Mouse (Mus musculus): ENCODE data around the gene Schip1. TPM values are rescaled to one million over a fixed set of nuclear protein-coding genes. Genes with fewer than 3 reads are reported as not detected.

Gene Schip1
- polyA plus RNA-seq, 1 experiment from 2014 or later = 86.4 TPM

DNA sequence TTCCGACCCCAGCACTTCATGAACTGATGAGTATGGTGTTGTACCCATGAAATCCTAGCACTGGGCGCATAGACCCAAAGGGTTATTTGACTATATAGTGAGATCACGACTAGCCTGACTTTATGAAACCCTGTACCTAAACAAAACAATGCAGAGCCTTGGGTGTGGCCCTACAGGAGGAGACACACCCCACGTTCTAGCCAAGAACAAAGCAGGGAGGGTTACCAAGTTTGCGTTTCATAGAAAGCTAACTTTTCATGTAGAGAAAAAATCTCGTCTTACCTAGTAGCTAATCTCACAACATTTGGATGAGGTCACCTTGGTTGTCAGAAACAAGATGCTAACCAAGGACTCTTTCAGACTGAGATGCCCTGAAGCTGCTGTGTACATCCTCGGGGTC is 411.7 kb downstream of the Schip1 start:
- Histone ChIP-seq H3K9me3 (no peaks in the 10 kb centered on the region), H3K4me3 (no peak overlapping the region), H3K27me3 (ENCODE audit: insufficient read depth, poor library complexity, severe bottlenecking) (peaks cover 37% of the 10 kb centered on the region), H3K27ac (no peak overlapping the region), H3K4me1 (replicated peaks) (peaks cover 11% of the 10 kb centered on the region), H3K36me3 (no peaks in the 10 kb centered on the region)
- DNase-seq (ENCODE audit: low spot score) = no peak
- WGBS = 87% methylated on average over 7 of the region's 7 CpGs

DNA sequence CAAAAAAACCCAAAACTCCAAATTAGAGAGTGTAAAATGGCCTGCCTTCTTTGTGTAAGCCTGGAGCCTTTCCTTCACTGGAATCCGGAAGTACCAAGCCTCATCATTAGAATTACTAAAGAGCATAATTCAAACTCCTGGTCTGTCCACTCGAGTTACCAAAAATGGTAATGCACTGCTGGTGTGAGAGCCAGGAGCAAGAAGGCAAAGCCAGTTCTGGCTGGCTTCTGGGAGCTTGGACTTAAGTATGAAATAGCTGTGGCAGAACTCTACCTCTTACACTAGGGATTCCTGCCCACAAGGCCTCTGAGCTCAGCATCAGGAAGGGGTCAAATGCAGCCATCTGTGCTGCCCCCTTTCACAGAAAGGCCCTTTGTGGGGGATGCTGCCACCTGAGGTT is 412.9 kb downstream of the Schip1 start:
- Histone ChIP-seq H3K4me3 (no peak overlapping the region), H3K9me3 (no peaks in the 10 kb centered on the region), H3K36me3 (no peaks in the 10 kb centered on the region), H3K4me1 (replicated peaks) (peaks cover 11% of the 10 kb centered on the region), H3K27ac (no peak overlapping the region), H3K27me3 (ENCODE audit: insufficient read depth, poor library complexity, severe bottlenecking) (peaks cover 31% of the 10 kb centered on the region)
- 40% methylated on average over 2 of the region's 2 CpGs for WGBS
- peak; percentile 48 for DNase-seq (ENCODE audit: low spot score)

DNA sequence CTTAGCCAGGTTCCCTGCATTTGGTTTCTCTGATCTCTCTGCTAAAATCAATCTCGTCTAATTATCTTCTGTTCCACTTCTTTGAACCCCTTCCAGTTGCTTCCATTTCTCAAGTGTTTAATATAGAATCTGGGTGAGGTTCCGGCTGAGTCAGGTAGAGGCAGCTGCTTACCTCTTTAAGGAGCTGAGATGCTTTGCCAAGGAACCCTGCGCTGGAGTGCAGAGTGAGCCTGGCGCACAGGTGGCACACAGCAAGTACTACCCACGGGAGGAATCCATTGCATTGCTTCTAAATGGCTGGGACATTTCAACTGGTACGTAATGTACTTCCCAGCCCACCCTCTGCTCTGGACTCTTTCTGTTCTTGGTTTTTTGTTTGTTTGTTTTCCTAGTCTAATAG is 414.7 kb downstream of the Schip1 start:
- Histone ChIP-seq H3K9me3 (no peaks in the 10 kb centered on the region), H3K4me3 (no peak overlapping the region), H3K36me3 (no peaks in the 10 kb centered on the region), H3K4me1 (replicated peaks) (peaks cover 11% of the 10 kb centered on the region), H3K27me3 (ENCODE audit: insufficient read depth, poor library complexity, severe bottlenecking) (peaks cover 31% of the 10 kb centered on the region), H3K27ac (no peak overlapping the region)
- 92% methylated on average over 6 of the region's 6 CpGs for WGBS
- no peak for DNase-seq (ENCODE audit: low spot score)

DNA sequence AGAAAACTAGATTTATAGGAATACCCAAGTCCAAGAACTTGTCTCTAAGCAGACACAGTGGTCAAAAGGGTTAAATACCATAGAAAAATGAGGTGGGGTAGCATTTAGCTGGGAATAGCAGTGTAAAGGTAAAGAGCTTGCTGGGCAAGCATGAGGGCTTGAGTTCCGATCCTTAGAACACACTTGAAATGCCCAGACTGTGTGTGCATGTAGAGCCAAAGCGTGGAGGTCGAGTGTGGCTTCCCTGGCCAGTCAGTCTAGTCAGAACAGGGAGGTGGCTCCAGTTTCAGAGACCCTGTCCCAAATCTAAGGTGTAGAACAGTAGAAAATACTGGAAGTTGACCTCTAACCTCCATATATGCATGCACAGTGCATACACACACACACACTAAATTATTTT is 418.9 kb downstream of the Schip1 start:
- H3K9me3 ChIP-seq = no peaks in the 10 kb centered on the region
- no peak overlapping the region for H3K27ac ChIP-seq
- H3K27me3 ChIP-seq (ENCODE audit: insufficient read depth, poor library complexity, severe bottlenecking) = peaks cover 18% of the 10 kb centered on the region
- DNase-seq (ENCODE audit: low spot score) = no peak
- no peaks in the 10 kb centered on the region for H3K36me3 ChIP-seq
- no peak overlapping the region for H3K4me3 ChIP-seq
- 85% methylated on average over 3 of the region's 3 CpGs for WGBS
- 0 out of 2 replicates have a peak, but pooled peaks cover 3% of the 10 kb centered on the region for H3K4me1 ChIP-seq (replicated peaks)

DNA sequence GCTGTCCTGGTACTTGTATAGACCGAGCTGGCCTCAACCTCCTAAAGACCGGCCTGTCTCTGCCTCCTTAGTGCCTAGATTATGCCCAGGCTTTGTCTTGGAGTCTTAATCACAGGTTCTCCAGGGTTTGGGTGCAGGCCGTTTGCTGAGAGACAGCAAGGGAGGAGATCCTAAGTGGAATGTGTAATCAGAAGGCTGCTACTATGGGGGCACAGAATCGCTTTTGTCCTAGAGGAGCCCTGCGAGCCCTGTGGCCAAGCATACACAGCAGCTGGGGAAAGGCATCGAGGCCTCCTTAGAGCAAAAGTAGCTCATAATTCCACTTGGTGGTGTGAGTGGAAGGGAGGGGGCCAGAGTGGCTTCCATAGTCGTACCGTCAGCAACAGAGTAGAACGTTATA is 419.4 kb downstream of the Schip1 start:
- 87% methylated on average over 9 of the region's 9 CpGs for WGBS
- H3K36me3 ChIP-seq = no peaks in the 10 kb centered on the region
- H3K4me1 ChIP-seq (replicated peaks) = 0 out of 2 replicates have a peak, but pooled peaks cover 3% of the 10 kb centered on the region
- H3K9me3 ChIP-seq = no peaks in the 10 kb centered on the region
- H3K27me3 ChIP-seq (ENCODE audit: insufficient read depth, poor library complexity, severe bottlenecking) = peaks cover 13% of the 10 kb centered on the region
- no peak overlapping the region for H3K27ac ChIP-seq
- no peak for DNase-seq (ENCODE audit: low spot score)
- no peak overlapping the region for H3K4me3 ChIP-seq

DNA sequence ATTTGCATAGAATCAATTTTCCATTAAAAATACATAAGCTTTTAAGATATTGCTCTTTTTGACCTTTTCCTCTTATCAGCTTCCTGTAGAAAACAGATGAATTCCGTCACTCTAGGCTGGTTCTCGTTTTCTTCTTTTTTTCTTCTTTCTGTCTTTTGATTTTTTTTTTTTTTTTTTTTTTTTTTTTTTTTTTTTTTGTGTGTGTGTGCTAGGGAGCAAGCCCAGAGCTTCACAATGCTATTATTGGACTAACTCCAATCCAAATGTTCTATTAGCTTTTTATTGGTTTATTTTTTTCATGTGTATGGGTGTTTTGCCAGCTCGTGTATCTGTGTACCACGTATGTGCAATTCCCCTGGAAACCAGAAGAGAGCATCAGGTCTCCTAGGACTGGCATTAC is 420.0 kb downstream of the Schip1 start:
- Histone ChIP-seq H3K4me1 (replicated peaks) (0 out of 2 replicates have a peak, but pooled peaks cover 3% of the 10 kb centered on the region), H3K27me3 (ENCODE audit: insufficient read depth, poor library complexity, severe bottlenecking) (peaks cover 10% of the 10 kb centered on the region; the same call in 1 of the 2 replicates), H3K9me3 (no peaks in the 10 kb centered on the region), H3K4me3 (no peak overlapping the region), H3K36me3 (no peaks in the 10 kb centered on the region), H3K27ac (no peak overlapping the region)
- DNase-seq (ENCODE audit: low spot score) = no peak
- 93% methylated on average over 4 of the region's 4 CpGs for WGBS

DNA sequence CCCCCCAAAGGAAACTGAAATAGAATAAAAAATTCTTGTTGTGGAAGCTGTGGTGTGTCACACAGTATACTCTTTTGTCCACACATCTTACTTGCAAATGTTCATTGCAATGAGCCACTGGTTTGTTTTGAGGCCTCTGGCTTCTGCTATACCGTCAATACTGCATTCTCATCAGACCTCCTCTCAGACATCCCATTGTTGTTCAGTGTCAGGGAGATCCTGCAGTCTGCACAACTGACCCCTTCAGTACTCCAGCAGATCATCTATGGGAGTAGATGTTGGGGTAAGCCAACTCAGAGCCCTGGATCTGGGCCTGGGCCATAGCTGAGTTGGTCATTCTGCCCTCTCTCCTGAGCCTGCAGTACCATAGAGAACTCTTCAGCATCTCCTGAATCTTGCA is 423.0 kb downstream of the Schip1 start:
- DNase-seq (ENCODE audit: low spot score) = no peak
- H3K36me3 ChIP-seq = no peaks in the 10 kb centered on the region
- H3K4me1 ChIP-seq (replicated peaks) = peaks cover 13% of the 10 kb centered on the region
- H3K4me3 ChIP-seq = no peak overlapping the region
- H3K9me3 ChIP-seq = no peaks in the 10 kb centered on the region
- peaks cover 17% of the 10 kb centered on the region for H3K27me3 ChIP-seq (ENCODE audit: insufficient read depth, poor library complexity, severe bottlenecking)
- H3K27ac ChIP-seq = no peak overlapping the region
- 62% methylated on average over 1 of the region's 1 CpGs for WGBS

DNA sequence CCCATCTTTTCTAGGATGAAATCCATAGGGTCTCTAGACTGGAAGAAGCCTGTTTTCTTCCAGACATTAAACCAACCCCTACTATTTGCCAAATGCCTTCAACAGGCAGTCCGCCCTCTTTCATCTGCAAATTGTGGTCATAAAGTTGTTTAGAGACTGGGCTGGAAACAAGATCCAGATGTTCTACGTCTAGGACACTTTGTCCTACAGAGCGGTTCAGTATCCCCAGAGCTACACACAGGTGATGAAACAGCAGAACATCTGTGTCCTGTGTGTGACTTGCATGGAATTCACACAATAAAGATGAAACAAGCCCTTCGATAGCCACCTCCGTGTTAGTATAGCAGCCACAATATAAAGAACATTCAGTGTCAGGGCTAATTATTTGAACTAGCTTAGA is 423.7 kb downstream of the Schip1 start:
- H3K27ac ChIP-seq = no peak overlapping the region
- no peak overlapping the region for H3K4me3 ChIP-seq
- DNase-seq (ENCODE audit: low spot score) = no peak
- peaks cover 20% of the 10 kb centered on the region for H3K4me1 ChIP-seq (replicated peaks)
- WGBS = 79% methylated on average over 5 of the region's 5 CpGs
- peaks cover 24% of the 10 kb centered on the region for H3K27me3 ChIP-seq (ENCODE audit: insufficient read depth, poor library complexity, severe bottlenecking)
- no peaks in the 10 kb centered on the region for H3K36me3 ChIP-seq
- no peaks in the 10 kb centered on the region for H3K9me3 ChIP-seq

DNA sequence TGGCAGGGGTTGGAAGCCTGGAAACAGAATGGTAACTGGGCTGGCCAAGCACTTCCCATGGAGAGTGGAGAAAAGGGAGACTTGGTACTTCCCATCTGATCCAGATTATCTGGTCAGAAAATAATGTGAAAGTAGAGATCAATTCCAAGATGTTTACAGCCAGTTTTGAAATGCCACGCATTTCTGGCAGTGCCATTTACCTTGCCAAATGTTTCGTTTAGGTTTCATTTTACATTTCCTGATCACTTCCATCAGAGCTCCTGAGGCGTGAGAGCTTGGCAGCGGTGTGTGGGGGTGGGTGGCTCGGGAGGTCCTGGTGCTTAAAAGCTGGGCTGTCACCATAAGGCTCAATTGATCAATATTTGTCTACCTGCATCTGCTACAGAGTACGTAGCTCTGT is 426.9 kb downstream of the Schip1 start:
- no peaks in the 10 kb centered on the region for H3K9me3 ChIP-seq
- H3K4me1 ChIP-seq (replicated peaks) = peaks cover 46% of the 10 kb centered on the region
- no peaks in the 10 kb centered on the region for H3K36me3 ChIP-seq
- WGBS = 68% methylated on average over 6 of the region's 6 CpGs
- peaks cover 28% of the 10 kb centered on the region for H3K27me3 ChIP-seq (ENCODE audit: insufficient read depth, poor library complexity, severe bottlenecking)
- H3K27ac ChIP-seq = no peak overlapping the region
- H3K4me3 ChIP-seq = no peak overlapping the region
- DNase-seq (ENCODE audit: low spot score) = no peak

DNA sequence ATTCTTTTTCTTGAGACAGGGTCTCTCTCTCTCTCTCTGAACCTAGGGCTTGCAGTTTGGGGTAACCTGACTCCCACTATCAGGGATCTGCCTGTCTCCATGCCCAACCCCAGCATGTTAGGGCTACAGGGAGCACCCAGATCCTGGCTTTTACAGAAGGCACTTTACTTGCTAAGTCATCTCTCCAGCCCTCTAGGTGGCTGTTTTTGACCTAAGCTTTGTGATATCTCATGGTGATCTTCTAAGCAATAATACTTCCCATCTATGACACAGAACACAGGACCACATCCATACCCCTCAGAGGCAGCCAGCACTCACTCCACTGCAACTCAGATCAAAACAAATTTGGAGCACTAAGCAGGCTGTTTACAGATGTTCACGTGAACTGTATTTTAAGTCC is 427.5 kb downstream of the Schip1 start:
- Histone ChIP-seq H3K4me1 (replicated peaks) (peaks cover 48% of the 10 kb centered on the region), H3K27ac (0 out of 2 replicates have a peak overlapping the region, but pooled peaks have one; percentile 8)

DNA sequence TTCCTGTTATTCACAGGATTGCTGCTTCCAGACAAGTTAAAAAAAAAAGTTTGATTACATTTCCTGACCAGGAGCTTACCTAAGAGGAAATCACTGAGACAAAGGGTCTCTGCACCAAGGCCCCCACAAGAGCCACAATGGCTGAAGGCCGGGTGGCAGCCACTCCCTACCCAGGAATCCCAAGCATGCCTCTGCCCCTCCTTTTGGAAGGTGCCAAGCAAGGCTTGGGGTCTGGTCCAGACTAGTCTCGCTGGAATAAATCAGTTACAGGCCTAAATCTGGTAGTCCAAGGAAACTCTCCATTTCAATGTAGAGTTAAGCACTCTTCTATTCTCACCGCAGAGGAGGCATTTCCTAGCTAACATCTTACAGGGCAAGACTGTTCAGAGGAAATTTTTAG is 427.9 kb downstream of the Schip1 start:
- H3K4me3 ChIP-seq = peak overlapping the region; percentile 79; the same call in 1 of the 2 replicates
- H3K27ac ChIP-seq = 0 out of 2 replicates have a peak overlapping the region, but pooled peaks have one; percentile 8

More for the DNA sequence above, 427.5 kb downstream of the Schip1 start:
- no peak for DNase-seq (ENCODE audit: low spot score)
- H3K27me3 ChIP-seq (ENCODE audit: insufficient read depth, poor library complexity, severe bottlenecking) = peaks cover 29% of the 10 kb centered on the region
- H3K9me3 ChIP-seq = no peaks in the 10 kb centered on the region
- WGBS = 51% methylated on average over 1 of the region's 1 CpGs
- H3K4me3 ChIP-seq = no peak overlapping the region
- H3K36me3 ChIP-seq = no peaks in the 10 kb centered on the region

DNA sequence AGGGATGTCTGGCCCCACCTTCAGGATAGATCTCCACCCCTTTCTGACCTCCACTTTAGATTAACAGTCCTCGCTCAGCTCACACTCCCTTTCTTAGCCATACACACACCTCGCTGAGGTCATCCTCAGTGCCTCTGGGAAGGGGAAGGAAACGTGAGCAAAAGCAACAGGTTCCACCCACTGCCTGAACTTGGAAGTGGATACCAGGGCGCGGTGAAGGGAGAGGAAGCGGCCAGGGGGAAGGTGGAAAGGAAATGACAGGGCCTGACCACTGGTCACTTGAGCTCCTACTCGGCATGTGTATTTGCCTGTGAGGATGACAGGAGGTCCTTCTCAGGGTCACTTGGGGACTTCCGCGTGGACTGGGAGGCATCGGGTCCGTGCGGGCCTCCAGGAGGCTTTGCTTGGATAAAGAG is 428.6 kb downstream of the Schip1 start:
- DNase-seq (ENCODE audit: low spot score) = no peak
- H3K4me1 ChIP-seq (replicated peaks) = peaks cover 45% of the 10 kb centered on the region
- no peaks in the 10 kb centered on the region for H3K36me3 ChIP-seq
- peak overlapping the region; percentile 79 for H3K4me3 ChIP-seq
- H3K9me3 ChIP-seq = no peaks in the 10 kb centered on the region
- peak overlapping the region; percentile 91 for H3K27ac ChIP-seq
- H3K27me3 ChIP-seq (ENCODE audit: insufficient read depth, poor library complexity, severe bottlenecking) = peaks cover 29% of the 10 kb centered on the region
- 0% methylated on average over 12 of the region's 12 CpGs for WGBS

More for the DNA sequence above, 427.9 kb downstream of the Schip1 start:
- Histone ChIP-seq H3K9me3 (no peaks in the 10 kb centered on the region), H3K4me1 (replicated peaks) (peaks cover 48% of the 10 kb centered on the region), H3K27me3 (ENCODE audit: insufficient read depth, poor library complexity, severe bottlenecking) (peaks cover 29% of the 10 kb centered on the region), H3K36me3 (no peaks in the 10 kb centered on the region)
- 25% methylated on average over 3 of the region's 3 CpGs for WGBS
- no peak for DNase-seq (ENCODE audit: low spot score)

DNA sequence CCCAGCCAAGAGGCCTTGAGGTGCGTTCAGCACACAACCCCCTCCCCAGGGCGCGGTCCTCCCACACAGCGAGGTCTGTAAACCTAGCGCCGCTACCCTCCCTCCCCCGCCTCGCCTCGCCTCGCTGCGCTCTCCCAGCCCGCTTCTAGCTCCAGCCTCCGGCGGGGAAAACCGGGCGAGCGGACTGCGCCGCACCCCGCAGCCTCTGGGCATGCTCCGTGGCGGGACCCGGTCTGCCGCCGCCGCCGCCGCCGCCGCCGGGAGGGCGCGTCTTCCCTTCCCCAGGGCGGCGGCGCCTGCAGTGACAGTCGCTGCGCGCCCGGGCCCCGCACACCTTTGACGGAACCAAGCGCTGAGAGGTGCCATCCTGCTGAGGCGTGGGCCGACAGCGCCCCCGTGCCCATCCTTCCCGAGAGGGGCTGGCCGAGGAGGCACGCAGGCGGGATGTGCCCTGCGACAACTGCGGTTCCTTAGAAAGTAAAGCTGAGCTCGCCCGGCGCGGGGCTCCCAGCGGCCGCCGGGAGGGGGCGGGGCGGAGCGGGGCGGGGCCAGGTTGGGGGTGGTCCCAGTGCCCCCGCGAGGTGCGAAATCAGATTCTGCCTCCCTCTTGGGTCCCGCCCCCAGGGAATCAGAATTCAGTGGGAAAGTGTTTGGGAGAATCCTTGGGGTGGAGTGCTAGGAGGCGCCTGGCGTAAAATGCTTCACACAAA is 429.1 kb downstream of the Schip1 start:
- Histone ChIP-seq H3K4me3 (peak overlapping the region; percentile 79), H3K36me3 (no peaks in the 10 kb centered on the region), H3K9me3 (no peaks in the 10 kb centered on the region), H3K27me3 (ENCODE audit: insufficient read depth, poor library complexity, severe bottlenecking) (peaks cover 29% of the 10 kb centered on the region), H3K4me1 (replicated peaks) (peaks cover 45% of the 10 kb centered on the region), H3K27ac (peak overlapping the region; percentile 91)
- DNase-seq (ENCODE audit: low spot score) = peak; percentile 88
- WGBS = under 1% methylated on average over 70 of the region's 70 CpGs
